Mouse (Mus musculus): ENCODE data around the gene Prdm13. TPM values are rescaled to one million over a fixed set of nuclear protein-coding genes. Genes with fewer than 3 reads are reported as not detected.

The Prdm13 gene
- total and polyA plus RNA-seq, 3 experiments: not detected

DNA sequence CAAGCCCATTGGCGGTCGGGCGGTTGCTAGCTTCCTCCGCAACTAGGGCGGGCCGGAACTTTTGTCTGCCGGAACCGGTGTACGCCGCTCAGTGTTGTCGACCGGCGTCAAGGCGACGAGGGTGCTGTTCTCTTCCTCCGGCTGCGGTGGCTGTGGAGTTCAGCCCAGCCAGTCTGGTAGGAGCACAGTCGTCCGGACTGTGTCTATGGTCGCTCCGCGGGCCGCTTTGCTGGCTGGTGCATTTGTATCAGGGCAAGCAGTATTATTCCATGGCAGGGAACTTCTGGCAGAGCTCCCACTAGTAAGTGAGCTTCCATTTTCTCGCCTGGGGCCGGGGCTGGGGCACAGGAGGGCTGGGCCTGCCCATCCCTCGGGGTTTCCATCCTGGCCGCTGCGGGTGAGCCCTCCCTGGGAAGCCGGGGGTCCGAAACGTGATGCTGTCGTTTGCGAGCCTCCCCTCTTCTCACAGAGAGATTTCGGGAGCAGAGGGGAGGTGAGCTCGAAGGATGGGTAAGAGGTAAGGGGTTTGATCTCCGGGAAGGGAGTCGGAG lies 41.9 kb upstream of the Prdm13 start, which contains the start of gene Ccnc (continued):
- TF ChIP-seq CTCF (IDR thresholded peaks at IDR 0.05 in 2 of 3, conservative IDR thresholded peaks at IDR 0.05 in 1 of 3; ENCODE audit: control insufficient read depth in 1 of 3, insufficient read depth in 1 of 3, low read depth in 2 of 3, low read length in 3 of 3, poor library complexity in 1 of 3, severe bottlenecking in 1 of 3) (no peak), SIN3A (IDR thresholded peaks at IDR 0.05; ENCODE audit: low read length) (peak; percentile 94), HCFC1 (IDR thresholded peaks at IDR 0.05; ENCODE audit: low read depth, low read length) (peak; percentile 91), RCOR1 (IDR thresholded peaks at IDR 0.05; ENCODE audit: low read depth, low read length) (no peak), EP300 (IDR thresholded peaks at IDR 0.05; ENCODE audit: low read depth in 1 of 2, low read length in 2 of 2) (peak in 1 of 2 experiments; percentile 16; a peak in 1 of 4 replicates), CHD1 (IDR thresholded peaks at IDR 0.05; ENCODE audit: low read depth, low read length) (no peak), MXI1 (IDR thresholded peaks at IDR 0.05; ENCODE audit: low read depth, low read length) (peak; percentile 70), USF2 (IDR thresholded peaks at IDR 0.05; ENCODE audit: borderline replicate concordance in 1 of 2, insufficient read depth in 1 of 2, low read depth in 1 of 2, low read length in 2 of 2) (no peak), MAX (IDR thresholded peaks at IDR 0.05; ENCODE audit: low read length) (peak; percentile 73; the same call in 1 of the 2 replicates), NRF1 (IDR thresholded peaks at IDR 0.05; ENCODE audit: insufficient read depth, low read depth, low read length, poor library complexity, severe bottlenecking) (no peak), RAD21 (IDR thresholded peaks at IDR 0.05; ENCODE audit: low read depth, low read length) (no peak), POLR2AphosphoS5 (IDR thresholded peaks at IDR 0.05; ENCODE audit: borderline replicate concordance, low read depth, low read length) (no peak), KAT2A (conservative IDR thresholded peaks at IDR 0.05; ENCODE audit: low read depth, low read length) (no peak; the same call in 1 of the 2 replicates)

DNA sequence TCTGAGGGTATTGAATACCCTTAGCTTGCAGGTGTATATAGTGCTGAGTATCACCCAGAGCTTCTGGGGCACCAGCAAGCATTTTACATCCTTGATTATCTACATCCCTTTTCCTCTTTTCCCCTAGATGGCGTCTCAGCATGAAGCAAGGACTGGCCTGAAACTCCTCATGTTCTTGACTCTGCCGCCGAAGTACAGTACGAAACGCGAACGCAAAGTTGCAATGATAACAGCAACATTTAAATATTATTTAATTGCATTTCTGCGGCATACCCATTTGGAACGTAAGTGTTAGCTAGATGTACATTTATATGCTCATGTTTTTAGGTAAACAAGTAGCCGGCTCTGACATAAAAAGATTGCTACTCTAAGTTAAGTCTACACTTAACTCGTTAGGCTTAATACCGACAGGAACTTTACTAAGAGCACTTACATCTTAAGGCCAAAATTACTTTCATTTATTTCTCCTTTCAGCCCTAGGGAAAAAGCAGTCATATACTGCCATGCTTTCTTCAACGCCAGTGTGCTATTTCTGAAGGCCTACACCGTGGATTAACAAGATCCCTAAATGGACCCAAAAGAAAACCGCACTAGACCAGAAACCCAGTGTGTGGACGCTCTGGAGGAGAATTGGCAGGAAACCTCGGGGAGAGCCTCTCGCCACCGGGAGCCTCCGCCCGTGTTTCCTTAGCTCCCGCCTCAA lies 41.3 kb upstream of the Prdm13 start:
- peak overlapping the region; percentile 62 to 92 for H3K4me3 ChIP-seq (ENCODE audit: control insufficient read depth in 1 of 2, insufficient read depth in 1 of 2, low read depth in 2 of 2, low read length in 2 of 2)
- H3K27ac ChIP-seq (ENCODE audit: control insufficient read depth, low read depth, low read length): peak overlapping the region; percentile 82
- peak; percentile 86 for DNase-seq (ENCODE audit: low read depth, low spot score)
- peaks cover 0 to 4% of the 10 kb centered on the region in 2 experiments; a peak in 3 of 4 replicates for H3K27me3 ChIP-seq (ENCODE audit: control insufficient read depth in 1 of 2, insufficient read depth in 2 of 2, low read length in 2 of 2)
- H3K9ac ChIP-seq (ENCODE audit: control insufficient read depth, low read depth, low read length, poor library complexity, severe bottlenecking): peak overlapping the region; percentile 70
- H3K4me1 ChIP-seq (ENCODE audit: control insufficient read depth in 1 of 2, insufficient read depth in 2 of 2, low read length in 2 of 2): no peaks in the 10 kb centered on the region; a peak in 1 of 4 replicates
- H3K79me2 ChIP-seq (ENCODE audit: control insufficient read depth, insufficient read depth, low read length, poor library complexity): peaks cover 14% of the 10 kb centered on the region
- TF ChIP-seq ZMIZ1 (IDR thresholded peaks at IDR 0.05; ENCODE audit: low read depth, low read length) (no peak), GATA1 (IDR thresholded peaks at IDR 0.05; ENCODE audit: low read depth, low read length) (0 out of 2 replicates have a peak, but pooled peaks have one; percentile 40), SMC3 (IDR thresholded peaks at IDR 0.05; ENCODE audit: low read depth, low read length) (peak; percentile 59), ELF1 (IDR thresholded peaks at IDR 0.05; ENCODE audit: low read depth, low read length) (0 out of 2 replicates have a peak, but pooled peaks have one; percentile 14), USF1 (IDR thresholded peaks at IDR 0.05; ENCODE audit: low read depth, low read length) (no peak), MEF2A (IDR thresholded peaks at IDR 0.05; ENCODE audit: extremely low read depth, insufficient replicate concordance, low read depth, low read length, poor library complexity, severe bottlenecking) (no peak), MAZ (IDR thresholded peaks at IDR 0.05; ENCODE audit: low read depth, low read length) (0 out of 2 replicates have a peak, but pooled peaks have one; percentile 24), CTCF (IDR thresholded peaks at IDR 0.05 in 2 of 3, conservative IDR thresholded peaks at IDR 0.05 in 1 of 3; ENCODE audit: control insufficient read depth in 1 of 3, insufficient read depth in 1 of 3, low read depth in 2 of 3, low read length in 3 of 3, poor library complexity in 1 of 3, severe bottlenecking in 1 of 3) (peak; percentile 39 to 77 (median 54); a peak in 5 of 6 replicates), MXI1 (IDR thresholded peaks at IDR 0.05; ENCODE audit: low read depth, low read length) (peak; percentile 61), ETS1 (IDR thresholded peaks at IDR 0.05; ENCODE audit: low read depth, low read length) (peak; percentile 19; the same call in 1 of the 2 replicates), MYC (IDR thresholded peaks at IDR 0.05; ENCODE audit: low read depth, low read length) (peak; percentile 82; the same call in 1 of the 2 replicates), TCF12 (IDR thresholded peaks at IDR 0.05; ENCODE audit: low read depth, low read length) (0 out of 2 replicates have a peak, but pooled peaks have one; percentile 14), HCFC1 (IDR thresholded peaks at IDR 0.05; ENCODE audit: low read depth, low read length) (no peak), RCOR1 (IDR thresholded peaks at IDR 0.05; ENCODE audit: low read depth, low read length) (0 out of 2 replicates have a peak, but pooled peaks have one; percentile 11), MAX (IDR thresholded peaks at IDR 0.05; ENCODE audit: low read length) (peak; percentile 65; the same call in 1 of the 2 replicates), EP300 (IDR thresholded peaks at IDR 0.05; ENCODE audit: low read depth in 1 of 2, low read length in 2 of 2) (peak in 1 of 2 experiments; percentile 12; a peak in 1 of 4 replicates), POLR2AphosphoS2 (IDR thresholded peaks at IDR 0.05; ENCODE audit: low read length) (no peak), UBTF (IDR thresholded peaks at IDR 0.05; ENCODE audit: borderline replicate concordance, insufficient read depth, low read depth, low read length) (no peak), MAFK (IDR thresholded peaks at IDR 0.05; ENCODE audit: borderline replicate concordance, low read depth, low read length) (no peak), RAD21 (IDR thresholded peaks at IDR 0.05; ENCODE audit: low read depth, low read length) (peak; percentile 58), ZC3H11A (IDR thresholded peaks at IDR 0.05; ENCODE audit: low read depth, low read length) (peak; percentile 36), ZNF384 (IDR thresholded peaks at IDR 0.05; ENCODE audit: low read depth, low read length) (no peak)
- no peaks in the 10 kb centered on the region for H3K9me3 ChIP-seq (replicated peaks; ENCODE audit: insufficient read depth, low read length)
- H3K36me3 ChIP-seq (ENCODE audit: control insufficient read depth in 1 of 2, insufficient read depth in 2 of 2, low read length in 2 of 2): peaks cover 0 to 10% of the 10 kb centered on the region in 2 experiments; a peak in 2 of 4 replicates

Measured in MEL (cell line).